Mouse (Mus musculus) kidney, postnatal 4 days (tissue): ENCODE measurements at regions not wholly inside any gene's neighbourhood (a gene's known extent, or its start where the extent isn't known, plus 50 kb on each side); places are given as distances from the start of the nearest gene placed in this dataset.
"Not testable (repeated sequence)": the region's sequence is repeated elsewhere in the genome, so short reads cannot be mapped to it uniquely, and the experiment has no call there.

Source experiments
- DNase-seq, 2 experiments: peaks; one replicate each; pipeline ENCODE4 v3.0.0; 2021; ENCODE audit warnings: mixed read lengths in 2 of 2

DNA sequence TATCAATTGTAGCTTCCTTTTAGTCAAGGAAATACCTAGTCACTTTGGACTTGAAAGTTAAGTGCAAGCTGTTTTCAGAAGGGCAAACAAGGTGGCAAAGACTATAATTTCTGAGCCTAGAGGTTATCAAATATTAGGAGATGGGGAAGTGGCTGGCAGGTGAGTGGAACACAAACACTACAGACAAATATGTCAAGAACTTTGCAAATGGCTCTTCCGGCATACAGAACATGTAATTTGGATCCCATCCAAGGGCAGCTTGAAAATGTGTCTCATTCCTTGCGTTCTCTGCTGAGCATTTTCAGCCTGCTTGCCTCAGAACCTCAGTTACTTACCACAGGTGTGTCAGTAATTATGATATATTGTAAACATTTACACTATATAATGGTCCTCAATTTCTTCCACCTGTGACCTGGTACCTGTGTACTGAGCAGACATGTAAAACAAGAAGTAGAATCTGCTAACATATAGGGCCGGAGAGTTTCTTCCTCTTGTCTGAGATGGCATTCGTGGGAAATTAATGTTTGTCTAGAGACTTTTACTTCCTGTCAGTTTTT lies 1346.3 kb upstream of the Got2 start:
- no peak for DNase-seq

DNA sequence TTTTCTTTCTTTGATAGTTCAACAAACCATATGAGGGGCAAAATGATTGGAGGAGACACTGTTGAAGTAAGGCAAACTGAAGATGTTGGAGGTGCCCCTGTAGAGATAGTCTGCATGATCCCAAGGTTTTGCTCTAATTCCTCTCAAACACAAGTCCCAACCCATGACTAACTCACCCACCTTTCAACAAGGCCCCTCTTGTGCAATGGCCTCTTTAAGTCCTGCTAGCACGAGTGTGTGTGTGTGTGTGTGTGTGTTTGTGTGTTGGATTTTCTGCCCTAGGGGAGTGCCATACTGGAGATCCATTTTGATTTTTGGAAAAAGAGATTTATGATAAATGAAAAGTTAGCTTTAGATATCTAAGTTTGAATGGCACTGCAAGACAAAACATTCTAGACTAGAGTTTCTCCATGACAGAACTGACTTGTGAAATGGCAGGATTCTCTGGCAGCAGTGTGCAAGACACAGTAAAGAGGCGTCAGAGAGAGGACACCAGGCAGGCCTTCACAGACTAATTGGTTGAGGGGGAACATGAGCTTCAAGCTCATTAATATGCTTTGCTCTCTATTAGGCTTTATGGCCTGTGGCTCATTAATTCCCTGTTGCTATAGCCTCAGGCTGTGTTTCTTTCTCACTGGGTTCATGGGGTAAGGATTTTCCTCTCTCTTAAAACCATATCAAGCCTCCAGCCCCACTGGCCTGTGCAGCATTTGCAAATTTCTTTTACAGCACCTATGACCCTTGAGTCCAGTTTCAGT lies 1344.5 kb upstream of the Got2 start:
- DNase-seq = no peak

DNA sequence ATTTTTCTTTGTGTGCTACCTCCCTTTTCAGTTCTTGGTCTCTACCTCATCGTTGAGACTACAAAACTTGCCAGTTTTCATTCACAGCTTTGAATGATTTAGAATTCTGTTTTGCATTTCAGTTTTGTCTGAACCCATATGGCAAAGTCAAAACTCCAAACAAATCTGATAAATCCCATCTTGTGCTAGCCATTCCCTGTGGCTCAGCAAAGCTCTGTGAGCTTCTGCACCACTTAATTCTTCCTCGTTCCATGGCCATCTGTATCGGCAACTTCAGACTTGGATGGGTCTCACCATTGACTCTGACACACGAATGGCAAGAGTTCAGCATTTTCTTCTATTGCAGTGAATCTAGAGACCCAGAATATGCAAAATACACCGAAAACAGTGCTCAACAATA lies 1343.3 kb upstream of the Got2 start:
- no peak for DNase-seq

DNA sequence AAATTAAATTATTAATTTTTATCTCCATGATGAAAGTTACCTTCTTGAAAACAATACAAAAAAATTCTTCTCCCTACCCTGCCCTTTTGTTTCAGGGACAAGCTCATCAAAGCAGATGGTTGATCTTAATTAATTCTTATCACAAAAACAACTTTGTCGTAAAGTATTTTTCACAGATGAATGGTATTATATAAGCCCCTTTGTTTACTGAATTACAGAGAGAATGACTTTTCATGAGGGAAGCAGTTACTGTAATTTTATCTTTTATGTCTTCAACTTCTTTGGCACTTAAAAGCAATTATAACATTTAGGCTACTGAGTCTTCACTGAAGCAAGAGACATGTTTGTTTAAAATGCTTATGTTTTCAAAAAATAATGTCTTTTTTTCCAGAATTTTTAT lies 1303.5 kb upstream of the Got2 start:
- DNase-seq = no peak

- DNase-seq = not testable (repeated sequence)
Observed at GRCm38 (mm10) chr8:97183831-97184230, 1295.5 kb upstream of the Got2 start.

GRCm38 (mm10) chr8:97182456-97182855 lies 1294.1 kb upstream of the Got2 start:
- DNase-seq = not testable (repeated sequence)
